Mouse (Mus musculus): ENCODE measurements around the gene Bcl2l10.
A peak's percentile ranks its signal among the peaks of the same experiment; 100 is the strongest.

Gene Bcl2l10

DNA sequence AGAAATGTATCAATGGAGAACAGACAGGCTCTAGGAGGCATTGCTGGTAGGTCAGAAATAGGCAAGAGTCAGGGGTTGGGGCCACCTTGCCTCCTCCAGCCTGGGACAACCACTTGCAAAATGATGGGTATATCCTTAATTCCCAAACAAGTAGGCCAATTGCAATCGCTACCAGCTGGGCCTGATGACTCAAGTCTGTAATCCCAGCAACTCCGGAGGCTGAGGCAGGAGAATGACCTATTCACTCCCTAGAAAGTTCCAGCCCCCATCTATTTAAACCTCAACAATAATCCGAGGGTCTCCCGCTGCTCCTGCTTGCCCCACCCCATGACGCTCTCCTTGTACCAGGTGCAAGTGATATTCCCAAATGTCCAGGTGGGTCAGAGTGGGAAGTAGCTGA is at the start of gene Bcl2l10:
Gene Bcl2l10, plus strand, starts transcription at position 301 of the 400 bp plus-strand sequence.
- no peak for DNase-seq (ENCODE audit: low spot score)

DNA sequence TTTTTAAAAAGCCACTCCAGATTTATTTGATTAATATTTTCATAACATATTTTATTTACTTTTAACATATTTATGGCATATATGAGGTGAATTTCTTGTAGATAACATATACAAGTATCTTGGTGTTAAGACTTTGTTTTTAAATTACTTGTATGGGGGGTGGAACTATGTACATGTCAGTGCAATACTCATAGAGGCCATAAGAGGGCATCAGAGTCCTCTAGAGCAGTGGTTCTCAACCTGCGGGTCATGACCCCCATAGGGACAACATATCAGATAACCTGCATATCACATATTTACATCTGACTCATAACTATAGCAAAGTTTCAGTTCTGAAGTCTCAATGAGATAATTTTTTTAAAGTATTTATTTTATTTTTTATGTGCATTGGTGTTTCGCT is 48.2 kb upstream of the Bcl2l10 start:
- DNase-seq (ENCODE audit: low spot score), result peak; percentile 51

DNA sequence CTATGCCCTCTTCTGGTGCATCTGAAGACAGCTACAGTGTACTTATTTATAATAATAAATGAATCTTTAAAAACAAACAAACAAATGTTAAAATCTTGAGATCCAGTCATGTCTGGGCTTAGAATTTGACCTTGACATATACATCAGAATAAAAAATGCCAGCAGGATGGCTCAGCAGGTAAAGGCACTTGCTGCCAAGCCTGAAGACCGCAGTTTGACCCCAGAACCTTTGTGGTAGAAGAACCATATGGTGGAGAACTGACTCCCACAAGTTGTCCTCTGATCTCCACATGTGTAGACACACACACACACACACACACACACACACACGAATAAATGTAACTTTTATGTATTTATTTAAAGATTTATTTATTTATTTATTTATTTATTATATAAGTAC is 44.5 kb upstream of the Bcl2l10 start:
- DNase-seq (ENCODE audit: low spot score), result no peak

DNA sequence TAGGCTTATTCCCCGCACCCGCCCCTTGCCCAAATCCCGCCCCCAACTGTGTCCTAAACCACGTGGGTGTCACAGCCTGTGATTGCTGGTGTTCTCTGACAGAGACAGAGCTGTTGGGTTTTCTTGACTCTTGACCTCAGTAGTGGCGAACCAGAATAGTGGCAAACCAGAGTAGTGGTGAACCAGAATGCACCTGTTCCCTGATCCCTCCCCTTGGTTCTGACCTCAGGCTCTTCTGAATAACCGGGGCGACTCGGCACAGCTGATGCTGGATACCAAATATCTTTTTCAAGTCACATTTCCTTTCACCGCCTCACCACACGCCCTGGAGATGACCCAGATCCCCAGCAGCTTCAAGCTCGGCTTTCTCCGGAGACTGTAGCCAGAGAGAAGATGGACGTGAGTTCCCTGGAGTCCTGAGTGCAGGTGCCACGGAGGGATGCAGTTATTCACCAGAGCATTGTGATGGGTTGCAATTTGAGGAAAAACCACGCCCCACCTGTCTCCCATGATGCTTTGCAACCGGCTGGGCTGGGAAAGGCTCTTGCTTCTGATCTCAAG is 43.8 kb upstream of the Bcl2l10 start:
- no peak for DNase-seq (ENCODE audit: low spot score)

DNA sequence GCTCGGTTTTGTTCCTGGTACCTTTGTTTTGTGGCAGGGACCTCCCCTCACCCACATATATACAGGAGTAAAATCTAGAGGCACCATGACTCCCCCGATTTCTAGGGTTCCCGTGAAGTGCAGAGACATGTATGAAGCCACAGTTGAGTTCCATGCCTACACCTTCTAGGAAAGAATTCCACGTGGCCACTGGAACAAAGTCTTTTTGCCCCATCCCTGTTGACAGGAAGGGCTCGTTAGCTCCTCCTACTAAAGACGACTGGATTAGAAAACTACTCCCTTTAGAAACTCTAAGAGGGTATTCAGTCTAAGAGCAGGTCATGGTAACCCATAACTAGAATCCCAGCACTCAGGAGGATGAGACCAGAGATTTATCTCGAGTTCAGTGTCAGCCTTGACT is 43.3 kb upstream of the Bcl2l10 start:
- DNase-seq (ENCODE audit: low spot score), result no peak

DNA sequence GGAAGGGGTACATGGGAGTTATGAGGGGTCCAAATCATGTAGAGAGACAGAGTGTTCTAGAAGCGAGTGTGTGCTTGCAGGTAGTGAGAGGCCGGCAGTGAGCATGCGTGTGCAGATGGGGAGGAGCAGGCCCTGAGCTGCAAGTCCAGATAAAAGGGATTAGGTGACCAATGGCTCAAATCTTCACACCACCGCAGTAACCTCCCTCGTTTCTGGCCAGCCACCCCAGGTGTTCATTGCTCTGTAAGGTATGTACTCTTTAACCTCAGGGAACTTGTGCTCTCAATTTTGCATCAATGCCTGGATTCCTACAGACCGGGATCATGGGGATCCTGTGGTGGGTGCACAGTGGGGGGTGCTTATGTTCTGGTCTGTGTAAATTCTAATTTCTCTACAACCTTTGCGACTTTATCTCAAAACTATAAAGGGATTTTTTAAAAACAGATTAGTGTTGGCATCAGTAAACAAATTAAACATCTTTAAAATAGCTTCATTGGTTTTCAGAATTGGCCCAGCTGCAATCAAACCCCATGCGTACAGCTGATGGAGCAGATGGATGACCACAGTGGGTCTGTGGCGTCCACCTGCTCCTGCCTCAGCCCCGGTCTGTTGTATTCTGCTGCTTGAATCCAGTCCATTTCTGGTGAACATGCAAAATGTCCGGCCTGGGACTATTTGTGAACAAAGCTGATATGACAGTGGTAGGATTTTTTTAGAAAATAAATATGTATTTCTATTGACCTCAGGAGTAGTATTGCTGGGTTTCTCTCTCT is 41.2 kb upstream of the Bcl2l10 start, which contains the start of gene Gnb5:
Gene Gnb5, plus strand, starts transcription at position 163 of the 773 bp plus-strand sequence.
- DNase-seq (ENCODE audit: low spot score), result no peak

DNA sequence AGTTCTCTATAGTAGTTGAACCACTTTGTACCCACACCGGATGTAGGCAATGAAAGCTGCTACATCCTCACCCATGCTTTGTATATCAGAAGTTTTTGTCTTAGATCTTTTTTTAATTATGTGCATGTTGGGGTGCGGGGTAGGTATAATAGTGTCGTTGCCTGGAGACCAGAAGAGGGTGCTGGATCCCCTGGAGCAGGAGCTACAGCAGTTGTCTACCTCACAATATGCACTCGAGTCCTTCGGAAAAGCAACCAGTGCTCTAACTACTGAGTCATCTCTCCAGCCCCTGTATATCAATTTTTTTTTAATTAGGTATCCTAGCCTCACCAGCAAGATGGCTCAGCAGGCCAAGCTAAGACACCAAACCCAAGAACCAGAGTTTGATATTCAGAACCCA is 40.5 kb upstream of the Bcl2l10 start:
- no peak for DNase-seq (ENCODE audit: low spot score)

DNA sequence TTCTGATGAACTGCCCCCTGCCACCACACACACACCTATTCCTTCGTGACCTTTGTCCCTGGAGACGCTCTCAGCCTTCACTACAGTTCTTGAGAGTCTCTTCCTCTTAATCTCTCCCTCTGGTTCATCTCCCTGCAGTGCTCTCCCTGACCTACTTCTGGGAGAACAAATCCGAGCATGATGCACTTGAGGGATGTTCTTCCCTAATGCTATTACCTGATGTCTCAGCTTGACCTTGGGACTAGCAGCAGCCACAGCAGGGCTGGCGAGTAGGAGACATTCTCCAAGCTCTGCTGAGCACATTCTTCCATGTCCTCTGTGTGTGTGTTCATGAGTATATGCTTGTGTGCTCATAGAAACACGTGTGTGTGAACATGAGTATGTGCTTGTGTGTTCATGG is 38.9 kb upstream of the Bcl2l10 start:
- DNase-seq (ENCODE audit: low spot score), result no peak

DNA sequence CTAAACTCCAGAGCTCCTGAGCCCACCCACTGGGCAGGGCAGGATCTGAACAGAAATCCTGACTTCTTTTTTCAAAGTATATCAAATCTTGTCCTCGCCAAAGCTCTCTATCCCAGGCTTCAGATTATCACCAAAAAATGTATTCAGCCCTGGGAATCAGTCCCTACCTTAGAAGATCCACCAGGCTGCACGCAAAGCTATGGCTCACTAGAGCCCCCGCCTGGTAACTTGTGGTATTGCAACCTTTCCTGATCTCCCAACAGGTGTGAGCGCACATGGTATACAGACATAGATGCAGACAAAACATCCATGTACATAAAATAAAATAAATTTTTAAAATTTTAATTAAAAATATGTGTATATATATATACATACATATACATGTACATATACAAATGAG is 35.5 kb upstream of the Bcl2l10 start:
- DNase-seq (ENCODE audit: low spot score), result peak; percentile 91

DNA sequence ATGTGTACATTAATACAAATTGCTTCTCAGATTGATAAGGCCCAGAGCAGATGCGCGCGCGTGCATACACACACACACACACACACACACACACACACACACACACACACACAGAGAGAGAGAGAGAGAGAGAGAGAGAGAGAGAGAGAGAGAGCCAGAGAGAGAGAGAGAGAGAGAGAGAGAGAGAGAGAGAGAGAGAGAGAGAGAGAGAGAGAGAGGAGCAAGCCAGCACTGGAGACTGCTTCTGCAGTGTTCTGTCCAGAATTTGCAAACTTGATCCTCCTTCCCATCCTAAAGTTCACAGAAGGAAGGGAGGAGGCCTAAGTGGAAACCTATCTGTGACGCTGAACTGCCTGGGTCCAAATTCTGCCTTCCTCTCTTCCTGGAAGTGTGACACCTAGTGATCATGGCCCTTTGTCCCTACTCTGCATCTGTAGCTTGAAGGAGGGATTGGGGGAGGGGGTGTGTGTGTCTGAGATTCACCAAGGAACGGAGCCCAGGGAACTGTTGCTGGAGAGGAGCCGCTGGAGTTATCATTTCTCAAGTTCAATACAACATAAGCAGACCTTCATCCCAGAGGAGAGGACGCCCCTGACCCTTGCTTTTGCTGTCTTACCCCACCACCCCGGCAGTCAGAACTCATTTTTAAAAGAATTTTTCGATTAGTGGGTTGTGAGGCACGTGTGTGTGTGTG is 34.3 kb upstream of the Bcl2l10 start:
- DNase-seq (ENCODE audit: low spot score), result peak; percentile 57

DNA sequence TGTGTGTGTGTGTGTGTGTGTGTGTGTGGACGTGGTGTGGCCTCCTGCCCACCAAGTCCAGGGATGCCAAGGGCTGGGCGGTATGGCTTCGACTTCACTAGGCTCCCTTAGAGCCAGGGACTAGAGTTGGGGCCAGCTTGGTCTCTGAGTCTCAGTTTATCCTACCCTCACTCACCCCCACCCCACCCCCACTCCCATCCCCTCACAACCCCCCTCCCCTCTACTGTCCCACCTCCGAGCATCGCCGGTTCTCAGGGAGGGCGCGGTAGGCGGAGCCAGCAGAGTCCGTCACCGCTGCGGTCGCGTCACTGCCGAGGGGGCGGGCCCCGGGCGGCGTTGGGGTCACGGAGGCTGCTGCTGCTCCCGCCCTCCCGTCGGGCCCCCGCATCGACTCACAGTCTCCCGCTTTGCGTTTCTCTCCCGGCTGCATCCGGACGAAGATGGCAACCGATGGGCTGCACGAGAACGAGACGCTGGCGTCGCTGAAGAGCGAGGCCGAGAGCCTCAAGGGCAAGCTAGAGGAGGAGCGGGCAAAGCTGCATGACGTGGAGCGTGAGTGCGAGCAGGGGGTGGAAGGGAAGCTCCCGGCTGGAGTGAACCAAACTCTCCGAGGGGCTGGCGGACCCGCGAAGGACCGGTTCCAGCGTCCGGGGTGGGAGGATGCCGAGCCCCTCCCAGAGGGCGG is 33.6 kb upstream of the Bcl2l10 start:
- DNase-seq (ENCODE audit: low spot score), result peak; percentile 83

DNA sequence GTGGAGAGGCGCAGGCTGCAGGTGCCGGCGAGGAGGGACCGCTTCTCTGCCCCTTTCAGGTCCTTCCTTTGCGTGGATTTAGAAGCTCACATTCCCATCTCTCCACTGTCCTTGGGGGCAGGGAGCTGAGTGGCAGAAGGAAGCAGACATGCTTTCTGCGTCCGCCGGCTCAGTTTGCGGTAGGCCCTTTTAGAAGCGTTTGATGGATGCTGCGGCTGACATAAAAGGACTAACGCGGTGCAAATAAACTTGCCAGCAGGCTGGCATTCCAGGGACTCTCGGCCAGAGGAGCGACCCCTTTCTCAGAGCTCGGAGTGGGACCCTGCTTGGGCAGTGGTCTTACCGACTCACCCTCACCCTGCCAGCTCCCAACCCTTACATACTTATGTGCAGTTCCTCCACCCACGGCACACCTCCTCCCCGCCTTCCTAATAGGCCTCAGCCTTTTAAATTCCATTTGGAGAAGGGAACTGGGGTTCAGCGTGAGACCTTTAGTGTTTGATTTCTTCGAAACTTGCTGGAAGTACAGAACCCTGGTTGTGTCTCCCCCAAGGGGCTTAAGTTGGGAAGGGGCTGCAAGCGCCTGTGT is 32.9 kb upstream of the Bcl2l10 start:
- no peak for DNase-seq (ENCODE audit: low spot score)

DNA sequence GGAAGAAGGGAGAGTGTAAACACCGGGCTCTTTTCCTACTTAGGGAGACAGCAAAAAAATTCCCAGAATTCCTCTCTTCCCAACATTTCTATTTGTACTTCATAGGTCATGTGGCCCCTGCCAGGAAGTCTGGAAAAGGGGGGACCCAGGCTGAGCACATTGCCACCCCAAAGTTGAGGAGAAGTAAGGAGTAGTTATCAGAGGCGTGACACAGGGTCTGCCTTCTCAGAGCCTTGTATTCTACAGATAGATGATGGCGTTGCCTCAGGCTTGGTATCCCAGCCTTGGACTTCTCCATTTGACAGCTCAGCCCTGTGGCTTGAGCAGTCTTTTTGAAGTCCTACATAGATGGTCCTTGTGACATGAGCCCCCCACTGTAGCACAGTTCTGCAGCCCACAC is 32.3 kb upstream of the Bcl2l10 start:
- DNase-seq (ENCODE audit: low spot score), result no peak

DNA sequence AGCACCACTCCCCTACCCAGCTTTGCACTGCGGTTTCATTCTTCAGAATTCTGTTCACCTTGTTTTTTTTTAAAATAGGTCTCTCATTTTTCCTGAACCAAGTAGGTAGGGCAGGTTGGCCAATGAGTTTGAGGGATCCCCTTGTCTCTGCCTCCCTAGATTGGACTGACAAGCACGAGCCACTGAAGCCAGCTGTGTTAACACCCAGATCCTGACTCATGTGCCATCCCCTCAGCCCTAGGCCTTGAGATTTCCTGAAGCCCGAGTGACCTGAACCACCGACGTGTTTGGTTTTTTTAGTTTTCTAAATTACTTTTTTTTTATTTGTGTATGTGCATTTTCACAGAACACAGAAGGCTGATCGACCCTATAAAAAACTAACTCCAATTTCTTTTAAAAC is 30.8 kb upstream of the Bcl2l10 start:
- DNase-seq (ENCODE audit: low spot score), result no peak

DNA sequence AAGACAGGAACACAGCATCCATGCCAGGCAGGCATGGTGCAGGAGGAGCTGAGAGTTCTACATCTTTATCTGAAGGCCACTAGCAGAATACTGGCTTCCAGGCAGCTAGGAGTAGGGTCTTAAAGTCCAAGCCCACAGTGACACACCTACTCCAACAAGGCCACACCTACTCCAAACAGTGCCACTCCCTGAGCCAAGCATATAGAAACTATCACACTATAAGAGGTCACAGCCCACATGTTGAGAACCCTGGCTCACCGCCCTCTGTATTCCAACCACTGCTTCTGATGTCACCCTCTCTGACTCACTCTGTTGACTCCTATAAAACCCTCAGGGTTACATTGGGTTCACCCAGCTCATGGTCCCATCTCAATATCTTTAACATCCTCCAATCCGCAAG is 29.4 kb upstream of the Bcl2l10 start:
- no peak for DNase-seq (ENCODE audit: low spot score)

DNA sequence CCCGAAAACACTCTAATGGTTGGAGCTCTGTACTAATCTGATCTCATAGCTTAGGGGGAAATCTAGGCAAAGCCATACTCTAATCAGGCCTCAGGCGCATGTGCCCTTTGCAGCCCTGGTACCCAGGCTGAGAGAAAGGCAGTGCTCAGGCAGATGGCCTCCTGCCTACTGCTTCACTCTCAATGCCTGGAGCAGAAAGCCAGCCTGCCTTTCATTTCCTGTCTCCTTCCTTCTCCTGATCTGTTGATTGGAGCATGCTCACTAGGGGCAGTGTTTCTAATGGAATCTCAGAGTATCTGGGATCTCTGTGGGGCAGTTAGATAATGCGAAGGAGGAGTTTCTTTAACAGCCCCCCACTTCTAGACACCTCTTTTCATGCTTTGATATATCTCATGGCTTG is 28.2 kb upstream of the Bcl2l10 start:
- peak; percentile 27 for DNase-seq (ENCODE audit: low spot score)

DNA sequence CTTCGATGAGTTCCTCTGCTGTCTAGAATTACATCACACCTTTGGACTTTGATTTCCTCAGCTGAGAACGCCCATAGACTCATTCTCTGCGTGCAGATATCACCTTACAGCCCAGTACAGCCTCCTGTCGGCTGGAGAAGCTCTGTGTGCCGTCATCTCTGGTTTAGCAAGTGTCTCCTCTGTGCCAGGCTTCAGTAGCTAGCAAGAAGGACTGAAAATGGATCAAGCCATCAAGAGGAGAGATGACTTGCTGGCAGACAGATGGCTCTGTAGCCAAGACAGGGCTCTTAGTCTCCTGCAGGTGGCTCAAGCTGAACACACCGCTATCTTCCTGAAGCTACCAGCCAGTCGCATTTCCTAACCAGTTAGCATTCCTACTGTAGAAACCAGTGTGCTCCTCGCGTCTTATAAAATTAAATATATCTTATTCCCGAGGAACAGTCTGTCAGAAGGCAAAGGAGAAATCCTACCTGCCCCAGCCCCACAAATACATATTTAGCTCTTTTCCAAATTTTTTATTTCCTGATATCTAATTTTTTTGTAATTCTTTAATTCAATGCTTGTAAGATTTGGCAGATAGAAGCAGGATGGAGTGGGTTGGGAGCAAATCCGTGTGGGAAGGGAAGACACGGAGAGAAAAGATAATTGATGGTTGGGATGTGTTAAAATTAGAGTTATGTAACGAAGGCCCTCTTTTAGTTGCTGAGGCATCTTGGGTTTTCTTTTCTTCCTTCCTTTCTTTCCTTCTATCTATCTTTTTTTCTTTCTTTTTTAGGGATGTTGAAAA is 25.3 kb upstream of the Bcl2l10 start:
- DNase-seq (ENCODE audit: low spot score), result no peak

DNA sequence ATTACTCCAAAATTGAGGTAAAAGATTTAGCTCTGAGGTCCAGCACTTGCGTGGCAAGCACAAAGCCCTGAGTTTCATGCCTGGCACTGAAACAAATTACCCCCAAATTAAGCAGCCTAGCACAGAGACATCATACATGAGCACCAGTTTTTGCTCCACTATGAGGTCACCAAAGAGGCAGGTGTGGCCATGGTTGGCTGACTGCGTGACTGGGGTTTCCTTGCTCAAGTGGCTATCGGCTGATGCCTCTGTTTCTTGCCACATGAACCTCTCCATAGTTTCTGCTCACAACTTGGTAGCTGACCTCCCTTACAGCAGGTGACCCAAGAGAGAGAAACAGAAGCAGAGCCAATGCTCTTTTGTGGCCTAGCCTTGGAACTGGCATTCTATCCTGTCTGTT is 19.5 kb upstream of the Bcl2l10 start:
- no peak for DNase-seq (ENCODE audit: low spot score)

DNA sequence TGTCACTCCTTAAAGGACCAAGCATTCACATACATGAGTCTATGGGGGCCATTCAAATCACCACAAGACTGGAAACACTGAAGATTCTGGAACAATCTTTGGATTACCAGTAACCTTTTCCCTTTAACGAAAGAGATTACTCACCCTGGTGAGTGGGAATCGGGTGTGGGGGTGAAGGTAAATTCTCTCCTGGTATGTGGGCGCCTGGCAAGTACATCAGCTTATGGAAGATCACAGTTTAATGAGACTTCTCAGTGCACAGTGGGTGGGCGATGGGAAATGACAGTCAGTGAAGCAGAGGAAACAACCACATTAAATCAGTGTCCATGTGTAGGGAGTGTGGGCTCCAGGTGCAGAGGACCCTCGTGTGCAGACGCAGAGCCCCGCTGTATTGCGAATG is 16.7 kb upstream of the Bcl2l10 start:
- DNase-seq (ENCODE audit: low spot score), result no peak

DNA sequence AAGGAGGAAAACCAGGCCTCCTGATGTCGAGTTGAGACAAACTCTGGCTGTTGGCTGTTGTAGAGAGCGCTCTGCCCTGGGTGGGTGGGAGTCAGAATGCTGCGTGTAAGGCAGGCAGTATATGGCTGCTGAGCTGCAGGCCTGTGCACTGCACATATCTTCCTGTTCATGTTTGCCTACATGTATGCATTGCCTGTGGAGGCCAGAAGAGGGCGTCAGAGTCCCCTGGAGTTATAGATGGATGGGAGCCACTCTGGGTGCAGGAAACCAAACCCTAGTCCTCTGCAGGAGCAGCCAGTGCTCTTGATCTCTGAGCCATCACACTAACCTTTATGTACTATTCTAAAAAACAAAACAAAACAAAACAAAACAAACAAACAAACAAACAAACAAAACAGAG is 13.1 kb upstream of the Bcl2l10 start:
- no peak for DNase-seq (ENCODE audit: low spot score)

DNA sequence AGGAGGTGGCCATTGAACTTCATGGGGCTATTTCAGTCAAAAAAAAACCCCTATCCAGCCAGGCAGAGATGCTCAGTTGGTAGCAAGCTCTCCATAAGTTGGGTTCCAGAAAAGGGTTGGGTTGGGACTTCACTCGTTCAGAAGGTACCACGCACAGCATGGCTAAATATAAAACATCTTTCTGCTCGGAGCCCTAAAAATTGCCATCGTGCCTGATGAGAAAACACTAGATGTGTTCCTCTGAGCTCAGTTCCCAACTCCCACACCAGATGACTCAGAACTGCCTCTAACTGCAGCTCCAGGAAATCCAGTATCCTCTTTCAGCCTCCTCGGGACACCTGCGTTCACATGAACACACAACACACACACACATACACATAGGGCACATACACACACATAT is 9.5 kb upstream of the Bcl2l10 start:
- DNase-seq (ENCODE audit: low spot score), result no peak

DNA sequence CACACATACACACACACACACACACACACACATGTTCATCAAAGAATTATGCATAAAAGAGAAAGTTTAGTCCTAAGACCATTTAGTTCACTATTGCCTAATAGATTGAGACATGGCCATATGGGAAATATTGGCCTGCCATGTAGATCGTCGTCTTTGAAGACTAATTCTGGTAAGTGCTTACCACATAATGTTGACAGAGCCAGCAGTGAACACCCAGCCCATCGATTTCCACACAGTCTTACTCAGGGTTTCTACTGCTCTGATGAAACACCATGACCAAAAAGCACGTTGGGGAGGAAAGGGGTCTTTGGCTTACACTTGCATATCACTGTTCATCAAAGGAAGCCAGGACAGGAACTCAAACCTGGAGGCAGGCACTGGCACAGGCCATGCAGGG is 5.1 kb upstream of the Bcl2l10 start:
- no peak for DNase-seq (ENCODE audit: low spot score)

Measured in retina, embryonic 14.5 days (tissue).